Mouse (Mus musculus) embryonic facial prominence, embryonic 13.5 days (tissue): ENCODE data around the gene Rhpn2. TPM values are rescaled to one million over a fixed set of nuclear protein-coding genes. Genes with fewer than 3 reads are reported as not detected.
"Not testable (repeated sequence)": the region's sequence is repeated elsewhere in the genome, so short reads cannot be mapped to it uniquely, and the experiment has no call there.

Experiments
- ATAC-seq: fragments of 200-750 bp; cut with Nextera tagmentation; 2 replicates; pipeline ENCODE4 v1.8.0; 2017; ENCODE audit warnings: low read depth; ENCODE audit not compliant: insufficient number of reproducible peaks, insufficient read depth, low FRiP score, low TSS enrichment
- H3K27ac ChIP-seq: fragments of 300-500 bp; sonication (generic); 2 replicates; pipeline ENCODE4 v1.5.1; 2015; ENCODE audit warnings: moderate library complexity, mild to moderate bottlenecking, inconsistent platforms
- H3K27me3 ChIP-seq: fragments of 300-500 bp; sonication (generic); 2 replicates; pipeline ENCODE4 v1.6.1; 2015; ENCODE audit warnings: mild to moderate bottlenecking, inconsistent platforms
- H3K36me3 ChIP-seq: fragments of 300-500 bp; sonication (generic); 2 replicates; pipeline ENCODE4 v1.6.1; 2015; ENCODE audit warnings: mild to moderate bottlenecking, inconsistent platforms
- H3K4me1 ChIP-seq: fragments of 300-500 bp; sonication (generic); 2 replicates; pipeline ENCODE4 v1.6.1; 2015; ENCODE audit warnings: inconsistent platforms
- H3K4me2 ChIP-seq: fragments of 300-500 bp; sonication (generic); 2 replicates; pipeline ENCODE4 v1.6.1; 2015; ENCODE audit warnings: moderate library complexity, mild to moderate bottlenecking, inconsistent platforms
- H3K4me3 ChIP-seq: fragments of 300-500 bp; sonication (generic); 2 replicates; pipeline ENCODE4 v1.5.1; 2015; ENCODE audit warnings: mild to moderate bottlenecking, inconsistent platforms
- H3K9ac ChIP-seq: fragments of 300-500 bp; sonication (generic); 2 replicates; pipeline ENCODE4 v1.6.1; 2015; ENCODE audit warnings: mild to moderate bottlenecking, inconsistent platforms
- H3K9me3 ChIP-seq: fragments of 300-500 bp; sonication (generic); 2 replicates; pipeline ENCODE4 v1.6.1; 2016; ENCODE audit warnings: inconsistent platforms
- WGBS: fragments of 180-500 bp; shearing (Covaris S2); methylation state at CpG from one replicate; pipeline ENCODE4 v1.1.7; 2015; ENCODE audit warnings: mixed read lengths; 5-methylcytosine and 5-hydroxymethylcytosine counted together
- polyA plus RNA-seq: library from polyadenylated mRNA; unstranded; fragments of >200 nt; fragmentation: Nextera tagmentation; extraction: Ambion mirVana; gene quantifications from 2 replicates; pipeline ENCODE4 v1.2.1, GENCODE M21; 2015

Rhpn2 gene
- 4.3 and 5.6 TPM in 2 replicates for polyA plus RNA-seq

- H3K4me2 ChIP-seq = peak within 1 kb of the TSS; percentile 98
- peaks cover 47% of the 10 kb centered on the region for H3K27me3 ChIP-seq
- H3K9ac ChIP-seq = peak within 1 kb of the TSS; percentile 71
- H3K9me3 ChIP-seq = no peaks in the 10 kb centered on the region
- peak within 1 kb of the TSS; percentile 34 for H3K27ac ChIP-seq
- peaks cover 23% of the 10 kb centered on the region for H3K4me1 ChIP-seq
- H3K4me3 ChIP-seq = peak within 1 kb of the TSS; percentile 63
- ATAC-seq = peak; percentile 99
- H3K36me3 ChIP-seq = no peaks in the 10 kb centered on the region
- WGBS = under 1% methylated on average over 52 of the region's 52 CpGs
Measured at GRCm38 (mm10) chr7:35333692-35334526, at the start of gene Rhpn2. Rhpn2 (plus strand) TSS chr7:35334170.

GRCm38 (mm10) chr7:35293464-35293863 is 40.5 kb upstream of the Rhpn2 start:
- Histone ChIP-seq H3K9me3 (no peaks in the 10 kb centered on the region), H3K4me2 (no peak overlapping the region), H3K27me3 (no peaks in the 10 kb centered on the region), H3K4me3 (no peak overlapping the region), H3K4me1 (no peaks in the 10 kb centered on the region), H3K36me3 (peaks cover 87% of the 10 kb centered on the region), H3K27ac (no peak overlapping the region), H3K9ac (no peak overlapping the region)
- WGBS = 88% methylated on average over 13 of the region's 13 CpGs
- no peak for ATAC-seq

- H3K4me2 ChIP-seq = no peak overlapping the region
- H3K9ac ChIP-seq = no peak overlapping the region
- 92% methylated on average over 2 of the region's 2 CpGs for WGBS
- H3K27me3 ChIP-seq = no peaks in the 10 kb centered on the region
- ATAC-seq = no peak
- H3K36me3 ChIP-seq = peaks cover 83% of the 10 kb centered on the region
- H3K9me3 ChIP-seq = no peaks in the 10 kb centered on the region
- no peak overlapping the region for H3K4me3 ChIP-seq
- no peak overlapping the region for H3K27ac ChIP-seq
- no peaks in the 10 kb centered on the region for H3K4me1 ChIP-seq
Measured at GRCm38 (mm10) chr7:35295631-35296030, 38.3 kb upstream of the Rhpn2 start.

DNA sequence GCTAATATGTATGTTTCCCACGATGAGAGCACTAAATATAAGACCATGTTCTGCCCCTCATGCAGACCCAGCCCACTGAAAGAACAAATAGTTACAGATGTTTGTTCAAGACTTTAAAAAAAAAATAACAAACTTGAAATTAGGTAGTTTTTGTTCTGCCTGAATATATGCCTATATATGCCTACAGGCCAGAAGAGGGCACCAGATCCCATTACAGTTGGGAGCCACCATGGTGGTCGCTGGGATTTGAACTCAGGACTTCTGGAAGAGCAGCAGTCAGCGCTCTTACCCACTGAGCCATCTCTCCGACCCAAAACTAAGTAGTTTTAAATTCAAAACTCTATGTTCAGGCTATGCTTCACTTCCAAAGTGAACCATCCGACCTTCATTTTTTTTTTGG is 36.1 kb upstream of the Rhpn2 start:
- Histone ChIP-seq H3K9ac (no peak overlapping the region), H3K27me3 (no peaks in the 10 kb centered on the region), H3K4me3 (no peak overlapping the region), H3K27ac (no peak overlapping the region), H3K4me2 (no peak overlapping the region), H3K36me3 (peaks cover 84% of the 10 kb centered on the region), H3K9me3 (no peaks in the 10 kb centered on the region), H3K4me1 (no peaks in the 10 kb centered on the region)
- 89% methylated on average over 5 of the region's 5 CpGs for WGBS
- ATAC-seq = no peak

- H3K4me2 ChIP-seq = no peak overlapping the region
- ATAC-seq = no peak
- H3K27me3 ChIP-seq = no peaks in the 10 kb centered on the region
- no peak overlapping the region for H3K9ac ChIP-seq
- WGBS = 80% methylated on average over 8 of the region's 8 CpGs
- no peaks in the 10 kb centered on the region for H3K9me3 ChIP-seq
- no peak overlapping the region for H3K4me3 ChIP-seq
- peaks cover 80% of the 10 kb centered on the region for H3K36me3 ChIP-seq
- H3K27ac ChIP-seq = no peak overlapping the region
- no peaks in the 10 kb centered on the region for H3K4me1 ChIP-seq
Measured at GRCm38 (mm10) chr7:35299656-35300055, 34.3 kb upstream of the Rhpn2 start.

- Histone ChIP-seq H3K4me3 (no peak overlapping the region), H3K36me3 (peaks cover 80% of the 10 kb centered on the region), H3K4me1 (no peaks in the 10 kb centered on the region), H3K4me2 (no peak overlapping the region), H3K9me3 (no peaks in the 10 kb centered on the region), H3K27ac (no peak overlapping the region), H3K27me3 (no peaks in the 10 kb centered on the region), H3K9ac (no peak overlapping the region)
- no peak for ATAC-seq
Measured at GRCm38 (mm10) chr7:35300792-35301191, 33.2 kb upstream of the Rhpn2 start.

GRCm38 (mm10) chr7:35311214-35311613 is 22.8 kb upstream of the Rhpn2 start:
- no peaks in the 10 kb centered on the region for H3K4me1 ChIP-seq
- no peak overlapping the region for H3K9ac ChIP-seq
- H3K27ac ChIP-seq = no peak overlapping the region
- no peak overlapping the region for H3K4me2 ChIP-seq
- H3K27me3 ChIP-seq = no peaks in the 10 kb centered on the region
- H3K9me3 ChIP-seq = no peaks in the 10 kb centered on the region
- WGBS = 95% methylated on average over 3 of the region's 3 CpGs
- no peak for ATAC-seq
- H3K36me3 ChIP-seq = peaks cover 41% of the 10 kb centered on the region
- no peak overlapping the region for H3K4me3 ChIP-seq

DNA sequence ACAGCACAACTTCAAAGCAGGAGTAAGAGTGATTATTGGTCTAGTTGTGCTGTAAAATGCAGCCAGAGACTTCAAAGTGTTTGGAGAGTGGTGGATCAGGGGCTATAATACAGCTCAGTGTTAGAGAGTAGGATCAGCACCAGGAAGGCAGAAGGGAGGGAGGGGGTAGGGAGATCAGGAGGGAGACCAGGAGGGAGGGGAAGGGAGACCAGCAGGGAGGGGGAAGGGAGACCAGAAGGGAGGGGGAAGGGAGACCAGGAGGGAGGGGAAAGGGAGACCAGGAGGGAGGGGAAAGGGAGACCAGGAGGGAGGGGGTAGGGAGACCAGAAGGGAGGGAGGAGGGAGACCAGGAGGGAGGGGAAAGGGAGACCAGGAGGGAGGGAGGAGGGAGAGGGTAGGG is 19.8 kb upstream of the Rhpn2 start:
- ATAC-seq = no peak
- H3K9ac ChIP-seq = no peak overlapping the region

GRCm38 (mm10) chr7:35317729-35318609 is 16.0 kb upstream of the Rhpn2 start, which contains the start of gene Gpatch1:
Gpatch1 (minus strand) TSS chr7:35318440.
- H3K36me3 ChIP-seq = no peaks in the 10 kb centered on the region
- WGBS = 2% methylated on average over 39 of the region's 39 CpGs
- no peaks in the 10 kb centered on the region for H3K27me3 ChIP-seq
- no peaks in the 10 kb centered on the region for H3K9me3 ChIP-seq
- peak within 1 kb of the TSS; percentile 86 for H3K9ac ChIP-seq
- peak within 1 kb of the TSS; percentile 93 for H3K4me3 ChIP-seq
- peak within 1 kb of the TSS; percentile 82 for H3K4me2 ChIP-seq
- H3K4me1 ChIP-seq = peaks cover 11% of the 10 kb centered on the region
- ATAC-seq = no peak
- peak within 1 kb of the TSS; percentile 48; the same call in 1 of the 2 replicates for H3K27ac ChIP-seq

More for the DNA sequence above, 19.8 kb upstream of the Rhpn2 start:
- no peak overlapping the region for H3K4me3 ChIP-seq
- no peaks in the 10 kb centered on the region for H3K27me3 ChIP-seq
- no peak overlapping the region for H3K4me2 ChIP-seq
- H3K4me1 ChIP-seq = peaks cover 8% of the 10 kb centered on the region
- H3K27ac ChIP-seq = no peak overlapping the region
- H3K36me3 ChIP-seq = peaks cover 18% of the 10 kb centered on the region
- H3K9me3 ChIP-seq = no peaks in the 10 kb centered on the region

DNA sequence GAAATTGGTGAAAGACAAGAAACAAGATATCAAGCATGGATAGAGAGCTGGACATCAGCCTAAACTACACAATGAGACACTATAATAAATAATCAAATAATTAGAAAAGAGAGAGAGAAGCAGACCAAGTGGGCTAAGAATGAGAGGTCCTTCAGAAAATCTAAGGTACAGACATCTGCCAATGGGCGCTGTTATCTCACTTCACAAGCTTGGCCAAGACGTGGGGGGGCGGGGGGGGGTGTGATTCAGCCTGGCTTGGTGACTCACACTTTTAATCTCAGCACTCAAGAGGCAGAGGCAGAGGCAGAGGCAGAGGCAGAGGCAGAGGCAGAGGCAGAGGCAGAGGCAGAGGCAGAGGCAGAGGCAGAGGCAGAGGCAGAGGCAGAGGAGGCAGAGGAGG is 14.7 kb upstream of the Rhpn2 start:
- H3K36me3 ChIP-seq, H3K4me2 ChIP-seq, H3K27me3 ChIP-seq, ATAC-seq, H3K4me3 ChIP-seq, H3K9me3 ChIP-seq, H3K27ac ChIP-seq, H3K9ac ChIP-seq: not testable (repeated sequence)
- 64% methylated on average over 3 of the region's 3 CpGs for WGBS
- H3K4me1 ChIP-seq = peaks cover 18% of the 10 kb centered on the region

DNA sequence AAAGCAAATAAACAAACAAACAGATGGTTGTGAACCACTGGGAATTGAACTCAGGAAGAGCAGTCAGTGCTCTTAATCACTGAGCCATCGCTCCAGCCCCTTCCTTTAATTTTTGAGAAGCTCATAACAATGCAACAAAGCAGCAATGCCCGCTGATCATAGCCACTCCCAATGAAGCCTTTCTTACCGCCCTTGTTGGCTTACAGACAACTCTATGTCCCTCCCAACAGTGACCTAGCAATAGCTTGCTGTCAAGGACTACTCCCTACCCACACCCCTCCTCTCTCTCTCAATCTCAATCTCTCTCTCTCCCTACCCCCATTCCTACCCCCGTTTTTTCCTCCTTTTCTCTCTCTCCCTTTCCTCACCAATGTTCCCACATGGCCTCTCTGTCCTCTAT is 14.2 kb upstream of the Rhpn2 start:
- Histone ChIP-seq H3K9ac (no peak overlapping the region), H3K4me2 (no peak overlapping the region), H3K27ac (no peak overlapping the region), H3K27me3 (no peaks in the 10 kb centered on the region), H3K9me3 (no peaks in the 10 kb centered on the region), H3K36me3 (no peaks in the 10 kb centered on the region), H3K4me1 (peaks cover 18% of the 10 kb centered on the region), H3K4me3 (no peak overlapping the region)
- no peak for ATAC-seq
- WGBS = 83% methylated on average over 4 of the region's 4 CpGs
